Mouse (Mus musculus): ENCODE results near the gene Zbtb20. TPM values are rescaled to one million over a fixed set of nuclear protein-coding genes. Genes with fewer than 3 reads are reported as not detected.

Zbtb20 gene
- polyA plus RNA-seq, 1 experiment = 4.0 TPM

- no peak overlapping the region for H3ac ChIP-seq (ENCODE audit: control insufficient read depth, insufficient read length, low read depth)
- H3K36me3 ChIP-seq (ENCODE audit: control insufficient read depth, insufficient read depth) = no peaks in the 10 kb centered on the region
- TF ChIP-seq MYOD1 (IDR thresholded peaks at IDR 0.05; ENCODE audit: control insufficient read depth, insufficient read length, low read depth) (no peak), CTCF (IDR thresholded peaks at IDR 0.05; ENCODE audit: control insufficient read depth, insufficient read depth, insufficient read length) (no peak), FOSL1 (IDR thresholded peaks at IDR 0.05; ENCODE audit: insufficient read depth, low read length, poor library complexity, severe bottlenecking) (no peak), USF1 (IDR thresholded peaks at IDR 0.05; ENCODE audit: low read depth) (no peak), MYOG (IDR thresholded peaks at IDR 0.05; ENCODE audit: control insufficient read depth, extremely low read depth, insufficient read length) (no peak), MAX (IDR thresholded peaks at IDR 0.05) (no peak), CEBPB (IDR thresholded peaks at IDR 0.05; ENCODE audit: low read depth) (no peak)
- H3K79me3 ChIP-seq (ENCODE audit: low read depth) = no peaks in the 10 kb centered on the region
- no peak overlapping the region for H3K4me3 ChIP-seq (ENCODE audit: insufficient read depth, poor library complexity, severe bottlenecking)
- H3K79me2 ChIP-seq (ENCODE audit: control insufficient read depth, insufficient read depth) = no peaks in the 10 kb centered on the region
- no peaks in the 10 kb centered on the region for H3K27me3 ChIP-seq (ENCODE audit: control insufficient read depth, insufficient read depth, insufficient read length)
Measured at GRCm38 (mm10) chr16:43045611-43046010, 169.9 kb downstream of the Zbtb20 start.

- Histone ChIP-seq H3K79me3 (ENCODE audit: low read depth) (no peaks in the 10 kb centered on the region), H3K79me2 (ENCODE audit: control insufficient read depth, insufficient read depth) (no peaks in the 10 kb centered on the region), H3ac (ENCODE audit: control insufficient read depth, insufficient read length, low read depth) (no peak overlapping the region), H3K4me3 (ENCODE audit: insufficient read depth, poor library complexity, severe bottlenecking) (no peak overlapping the region), H3K36me3 (ENCODE audit: control insufficient read depth, insufficient read depth) (no peaks in the 10 kb centered on the region), H3K27me3 (ENCODE audit: control insufficient read depth, insufficient read depth, insufficient read length) (no peaks in the 10 kb centered on the region)
- TF ChIP-seq FOSL1 (IDR thresholded peaks at IDR 0.05; ENCODE audit: insufficient read depth, low read length, poor library complexity, severe bottlenecking) = no peak
- TF ChIP-seq CTCF (IDR thresholded peaks at IDR 0.05; ENCODE audit: control insufficient read depth, insufficient read depth, insufficient read length) = no peak
- no peak for TF ChIP-seq USF1 (IDR thresholded peaks at IDR 0.05; ENCODE audit: low read depth)
- TF ChIP-seq MYOG (IDR thresholded peaks at IDR 0.05; ENCODE audit: control insufficient read depth, extremely low read depth, insufficient read length) = no peak
- TF ChIP-seq MYOD1 (IDR thresholded peaks at IDR 0.05; ENCODE audit: control insufficient read depth, insufficient read length, low read depth) = no peak
- no peak for TF ChIP-seq CEBPB (IDR thresholded peaks at IDR 0.05; ENCODE audit: low read depth)
- no peak for TF ChIP-seq MAX (IDR thresholded peaks at IDR 0.05)
Measured at GRCm38 (mm10) chr16:43046686-43047085, 171.0 kb downstream of the Zbtb20 start.

- H3K4me3 ChIP-seq (ENCODE audit: insufficient read depth, poor library complexity, severe bottlenecking) = no peak overlapping the region
- H3K79me2 ChIP-seq (ENCODE audit: control insufficient read depth, insufficient read depth) = no peaks in the 10 kb centered on the region
- TF ChIP-seq FOSL1 (IDR thresholded peaks at IDR 0.05; ENCODE audit: insufficient read depth, low read length, poor library complexity, severe bottlenecking) (no peak), MYOD1 (IDR thresholded peaks at IDR 0.05; ENCODE audit: control insufficient read depth, insufficient read length, low read depth) (no peak), MAX (IDR thresholded peaks at IDR 0.05) (no peak), CTCF (IDR thresholded peaks at IDR 0.05; ENCODE audit: control insufficient read depth, insufficient read depth, insufficient read length) (no peak), MYOG (IDR thresholded peaks at IDR 0.05; ENCODE audit: control insufficient read depth, extremely low read depth, insufficient read length) (no peak), CEBPB (IDR thresholded peaks at IDR 0.05; ENCODE audit: low read depth) (no peak), USF1 (IDR thresholded peaks at IDR 0.05; ENCODE audit: low read depth) (no peak)
- H3K79me3 ChIP-seq (ENCODE audit: low read depth) = no peaks in the 10 kb centered on the region
- no peaks in the 10 kb centered on the region for H3K27me3 ChIP-seq (ENCODE audit: control insufficient read depth, insufficient read depth, insufficient read length)
- no peak overlapping the region for H3ac ChIP-seq (ENCODE audit: control insufficient read depth, insufficient read length, low read depth)
- H3K36me3 ChIP-seq (ENCODE audit: control insufficient read depth, insufficient read depth) = no peaks in the 10 kb centered on the region
Measured at GRCm38 (mm10) chr16:43069666-43070295, 194.1 kb downstream of the Zbtb20 start.

GRCm38 (mm10) chr16:43071875-43072274, 196.2 kb downstream of the Zbtb20 start:
- no peaks in the 10 kb centered on the region for H3K79me2 ChIP-seq (ENCODE audit: control insufficient read depth, insufficient read depth)
- H3K4me3 ChIP-seq (ENCODE audit: insufficient read depth, poor library complexity, severe bottlenecking) = no peak overlapping the region
- H3K27me3 ChIP-seq (ENCODE audit: control insufficient read depth, insufficient read depth, insufficient read length) = no peaks in the 10 kb centered on the region
- H3K79me3 ChIP-seq (ENCODE audit: low read depth) = no peaks in the 10 kb centered on the region
- no peaks in the 10 kb centered on the region for H3K36me3 ChIP-seq (ENCODE audit: control insufficient read depth, insufficient read depth)
- no peak overlapping the region for H3ac ChIP-seq (ENCODE audit: control insufficient read depth, insufficient read length, low read depth)
- TF ChIP-seq FOSL1 (IDR thresholded peaks at IDR 0.05; ENCODE audit: insufficient read depth, low read length, poor library complexity, severe bottlenecking) (no peak), CTCF (IDR thresholded peaks at IDR 0.05; ENCODE audit: control insufficient read depth, insufficient read depth, insufficient read length) (no peak), USF1 (IDR thresholded peaks at IDR 0.05; ENCODE audit: low read depth) (no peak), MYOD1 (IDR thresholded peaks at IDR 0.05; ENCODE audit: control insufficient read depth, insufficient read length, low read depth) (no peak), MYOG (IDR thresholded peaks at IDR 0.05; ENCODE audit: control insufficient read depth, extremely low read depth, insufficient read length) (no peak), MAX (IDR thresholded peaks at IDR 0.05) (no peak), CEBPB (IDR thresholded peaks at IDR 0.05; ENCODE audit: low read depth) (no peak)

- TF ChIP-seq MAX (IDR thresholded peaks at IDR 0.05) (no peak), USF1 (IDR thresholded peaks at IDR 0.05; ENCODE audit: low read depth) (no peak), CTCF (IDR thresholded peaks at IDR 0.05; ENCODE audit: control insufficient read depth, insufficient read depth, insufficient read length) (no peak), FOSL1 (IDR thresholded peaks at IDR 0.05; ENCODE audit: insufficient read depth, low read length, poor library complexity, severe bottlenecking) (no peak), MYOG (IDR thresholded peaks at IDR 0.05; ENCODE audit: control insufficient read depth, extremely low read depth, insufficient read length) (no peak), MYOD1 (IDR thresholded peaks at IDR 0.05; ENCODE audit: control insufficient read depth, insufficient read length, low read depth) (no peak), CEBPB (IDR thresholded peaks at IDR 0.05; ENCODE audit: low read depth) (no peak)
- no peaks in the 10 kb centered on the region for H3K79me2 ChIP-seq (ENCODE audit: control insufficient read depth, insufficient read depth)
- no peak overlapping the region for H3ac ChIP-seq (ENCODE audit: control insufficient read depth, insufficient read length, low read depth)
- no peaks in the 10 kb centered on the region for H3K79me3 ChIP-seq (ENCODE audit: low read depth)
- H3K4me3 ChIP-seq (ENCODE audit: insufficient read depth, poor library complexity, severe bottlenecking) = no peak overlapping the region
- H3K27me3 ChIP-seq (ENCODE audit: control insufficient read depth, insufficient read depth, insufficient read length) = no peaks in the 10 kb centered on the region
- H3K36me3 ChIP-seq (ENCODE audit: control insufficient read depth, insufficient read depth) = no peaks in the 10 kb centered on the region
Measured at GRCm38 (mm10) chr16:43072818-43073594, 197.3 kb downstream of the Zbtb20 start.

Data from C2C12 (cell line).